Mouse (Mus musculus): Measurements from ENCODE around the gene Naa10.

Naa10 gene

DNA sequence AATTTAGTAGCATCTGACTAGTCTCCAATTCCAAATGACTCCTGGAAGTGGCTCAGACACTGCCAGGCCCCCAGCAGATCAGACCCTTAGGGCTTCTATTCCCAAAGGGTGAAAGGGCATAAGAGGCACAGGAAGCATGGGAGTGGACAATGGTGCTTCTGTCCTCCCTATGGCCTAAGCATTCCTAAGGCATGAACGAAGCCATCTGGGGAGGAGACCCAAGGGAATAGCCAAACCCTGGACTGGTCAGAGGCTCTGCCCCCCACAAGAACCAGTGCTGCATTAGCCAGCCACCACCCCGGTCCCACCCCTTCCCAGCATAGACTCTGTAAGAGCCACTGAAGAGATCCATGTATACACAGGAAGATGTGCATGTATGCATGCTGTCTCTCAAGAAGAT lies 45.9 kb downstream of the Naa10 start:
- in situ Hi-C loops (cut with MboI; ENCODE audit: low pct_unique_long_range_greater_than_20kb in 1 of 2, low sequenced_read_pairs in 2 of 2, unreplicated experiment in 1 of 2) = no loop called here

GRCm38 (mm10) chrX:73871956-73872355 lies 49.8 kb downstream of the Naa10 start:
- in situ Hi-C loops (cut with MboI; ENCODE audit: low pct_unique_long_range_greater_than_20kb in 1 of 2, low sequenced_read_pairs in 2 of 2, unreplicated experiment in 1 of 2) = no loop called here

DNA sequence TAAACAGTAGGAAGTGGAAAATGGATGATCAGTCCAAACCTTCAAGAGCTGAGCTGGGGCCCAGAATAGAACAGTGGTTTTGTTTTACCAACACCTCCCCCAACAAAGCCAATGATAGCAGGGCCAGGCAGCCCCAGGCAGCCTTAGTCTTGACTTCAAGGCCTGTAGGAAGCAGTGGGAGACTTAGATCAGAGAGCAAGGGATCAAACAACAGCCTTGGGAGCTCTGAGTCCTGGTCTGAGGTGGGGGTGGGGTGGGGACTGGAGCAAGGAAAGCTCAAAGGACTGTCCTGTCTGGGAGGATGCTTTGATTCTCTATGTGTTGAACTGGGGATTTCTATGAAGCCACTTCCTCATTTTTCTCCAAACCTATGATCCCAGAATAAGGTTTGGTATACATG lies 50.3 kb downstream of the Naa10 start:
- in situ Hi-C loops (cut with MboI; ENCODE audit: low pct_unique_long_range_greater_than_20kb in 1 of 2, low sequenced_read_pairs in 2 of 2, unreplicated experiment in 1 of 2) = no loop called here

- in situ Hi-C loops (cut with MboI; ENCODE audit: low pct_unique_long_range_greater_than_20kb in 1 of 2, low sequenced_read_pairs in 2 of 2, unreplicated experiment in 1 of 2) = no loop called here
These were observed 52.4 kb downstream of the Naa10 start for GRCm38 (mm10) chrX:73869334-73869733.

GRCm38 (mm10) chrX:73867852-73868251 lies 53.9 kb downstream of the Naa10 start:
- in situ Hi-C loops (cut with MboI; ENCODE audit: low pct_unique_long_range_greater_than_20kb in 1 of 2, low sequenced_read_pairs in 2 of 2, unreplicated experiment in 1 of 2) = no loop called here

DNA sequence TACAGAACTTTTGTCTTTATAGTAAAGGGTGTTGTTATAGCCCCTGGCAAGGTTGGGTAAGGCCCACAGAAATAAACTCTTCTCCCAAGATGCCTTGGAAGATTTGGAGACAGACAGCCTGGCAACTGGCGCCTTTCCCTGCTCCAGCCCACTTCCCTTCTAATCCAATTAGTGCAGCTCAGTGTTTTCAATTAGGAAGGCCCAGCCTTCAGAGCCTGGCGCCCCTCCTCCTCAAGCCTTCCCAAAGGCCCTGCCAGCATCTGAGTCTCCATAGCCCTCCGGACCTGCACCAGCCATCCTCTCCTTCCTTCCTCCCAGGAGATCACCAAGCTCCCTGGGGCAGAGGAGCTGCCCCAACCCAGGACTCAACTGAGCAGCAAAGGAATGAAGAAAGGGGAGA lies 54.5 kb downstream of the Naa10 start:
- in situ Hi-C loops (cut with MboI; ENCODE audit: low pct_unique_long_range_greater_than_20kb in 1 of 2, low sequenced_read_pairs in 2 of 2, unreplicated experiment in 1 of 2) = no loop called here

All from mouse embryonic stem cell (cell line).